Mouse (Mus musculus): ENCODE measurements at regions not wholly inside any gene's neighbourhood (a gene's known extent, or its start where the extent isn't known, plus 50 kb on each side); places are given as distances from the start of the nearest gene placed in this dataset.
A peak's percentile ranks its signal among the peaks of the same experiment; 100 is the strongest.

GRCm38 (mm10) chr6:31995977-31996376 is 54.1 kb upstream of the 1700012A03Rik start:
- Histone ChIP-seq H3K9ac (no peak overlapping the region), H3K9me3 (no peaks in the 10 kb centered on the region), H3K4me1 (replicated peaks) (no peaks in the 10 kb centered on the region), H3K4me3 (no peak overlapping the region), H3K27ac (replicated peaks) (no peak overlapping the region), H3K27me3 (no peaks in the 10 kb centered on the region), H3K4me2 (no peak overlapping the region), H3K36me3 (no peaks in the 10 kb centered on the region)
- WGBS: 91% methylated on average over 7 of the region's 7 CpGs
- ATAC-seq (ENCODE audit: low FRiP score, low read depth): no peak

- H3K9ac ChIP-seq: no peak overlapping the region
- 78% methylated on average over 4 of the region's 4 CpGs for WGBS
- H3K9me3 ChIP-seq: no peaks in the 10 kb centered on the region
- no peak for ATAC-seq (ENCODE audit: low FRiP score, low read depth)
- H3K27ac ChIP-seq (replicated peaks): no peak overlapping the region
- no peaks in the 10 kb centered on the region for H3K4me1 ChIP-seq (replicated peaks)
- no peaks in the 10 kb centered on the region for H3K27me3 ChIP-seq
- no peak overlapping the region for H3K4me2 ChIP-seq
- H3K36me3 ChIP-seq: no peaks in the 10 kb centered on the region
- H3K4me3 ChIP-seq: no peak overlapping the region
Measured at GRCm38 (mm10) chr6:31995249-31995648, 54.8 kb upstream of the 1700012A03Rik start.

- Histone ChIP-seq H3K9me3 (no peaks in the 10 kb centered on the region), H3K27me3 (no peaks in the 10 kb centered on the region), H3K36me3 (no peaks in the 10 kb centered on the region), H3K4me3 (no peak overlapping the region), H3K9ac (no peak overlapping the region), H3K4me1 (replicated peaks) (0 out of 2 replicates have a peak, but pooled peaks cover 4% of the 10 kb centered on the region), H3K27ac (replicated peaks) (no peak overlapping the region), H3K4me2 (no peak overlapping the region)
- WGBS: 69% methylated on average over 3 of the region's 3 CpGs
- no peak for ATAC-seq (ENCODE audit: low FRiP score, low read depth)
Measured at GRCm38 (mm10) chr6:31985698-31986097, 64.3 kb upstream of the 1700012A03Rik start.

GRCm38 (mm10) chr6:31976705-31977104 is 73.3 kb upstream of the 1700012A03Rik start:
- H3K4me3 ChIP-seq: no peak overlapping the region
- H3K36me3 ChIP-seq: no peaks in the 10 kb centered on the region
- no peak overlapping the region for H3K4me2 ChIP-seq
- H3K9ac ChIP-seq: no peak overlapping the region
- no peaks in the 10 kb centered on the region for H3K4me1 ChIP-seq (replicated peaks)
- ATAC-seq (ENCODE audit: low FRiP score, low read depth): no peak
- WGBS: 93% methylated on average over 6 of the region's 6 CpGs
- no peaks in the 10 kb centered on the region for H3K9me3 ChIP-seq
- H3K27me3 ChIP-seq: no peaks in the 10 kb centered on the region
- no peak overlapping the region for H3K27ac ChIP-seq (replicated peaks)

- no peak overlapping the region for H3K9ac ChIP-seq
- ATAC-seq (ENCODE audit: low FRiP score, low read depth): no peak
- H3K4me2 ChIP-seq: no peak overlapping the region
- no peaks in the 10 kb centered on the region for H3K36me3 ChIP-seq
- 5% methylated on average over 4 of the region's 4 CpGs for WGBS
- H3K27ac ChIP-seq (replicated peaks): no peak overlapping the region
- no peaks in the 10 kb centered on the region for H3K9me3 ChIP-seq
- no peak overlapping the region for H3K4me3 ChIP-seq
- H3K27me3 ChIP-seq: no peaks in the 10 kb centered on the region
- H3K4me1 ChIP-seq (replicated peaks): 0 out of 2 replicates have a peak, but pooled peaks cover 8% of the 10 kb centered on the region
Measured at GRCm38 (mm10) chr6:31948063-31948481, 102.0 kb upstream of the 1700012A03Rik start.

GRCm38 (mm10) chr6:31946572-31946971 is 103.5 kb upstream of the 1700012A03Rik start:
- H3K27me3 ChIP-seq: no peaks in the 10 kb centered on the region
- H3K36me3 ChIP-seq: no peaks in the 10 kb centered on the region
- no peak for ATAC-seq (ENCODE audit: low FRiP score, low read depth)
- H3K4me3 ChIP-seq: no peak overlapping the region
- H3K4me2 ChIP-seq: no peak overlapping the region
- 83% methylated on average over 5 of the region's 5 CpGs for WGBS
- no peak overlapping the region for H3K27ac ChIP-seq (replicated peaks)
- H3K9ac ChIP-seq: no peak overlapping the region
- 0 out of 2 replicates have a peak, but pooled peaks cover 8% of the 10 kb centered on the region for H3K4me1 ChIP-seq (replicated peaks)
- H3K9me3 ChIP-seq: no peaks in the 10 kb centered on the region

- H3K4me3 ChIP-seq: no peak overlapping the region
- H3K4me1 ChIP-seq (replicated peaks): 0 out of 2 replicates have a peak, but pooled peaks cover 8% of the 10 kb centered on the region
- H3K9ac ChIP-seq: no peak overlapping the region
- no peak for ATAC-seq (ENCODE audit: low FRiP score, low read depth)
- no peaks in the 10 kb centered on the region for H3K36me3 ChIP-seq
- no peak overlapping the region for H3K4me2 ChIP-seq
- WGBS: 54% methylated on average over 7 of the region's 7 CpGs
- no peak overlapping the region for H3K27ac ChIP-seq (replicated peaks)
- H3K9me3 ChIP-seq: no peaks in the 10 kb centered on the region
- H3K27me3 ChIP-seq: no peaks in the 10 kb centered on the region
Measured at GRCm38 (mm10) chr6:31945347-31945746, 104.7 kb upstream of the 1700012A03Rik start.

- no peak overlapping the region for H3K4me3 ChIP-seq
- no peak overlapping the region for H3K4me2 ChIP-seq
- no peaks in the 10 kb centered on the region for H3K36me3 ChIP-seq
- H3K27ac ChIP-seq (replicated peaks): no peak overlapping the region
- WGBS: 83% methylated on average over 8 of the region's 8 CpGs
- ATAC-seq (ENCODE audit: low FRiP score, low read depth): no peak
- no peak overlapping the region for H3K9ac ChIP-seq
- 0 out of 2 replicates have a peak, but pooled peaks cover 8% of the 10 kb centered on the region for H3K4me1 ChIP-seq (replicated peaks)
- no peaks in the 10 kb centered on the region for H3K27me3 ChIP-seq
- H3K9me3 ChIP-seq: no peaks in the 10 kb centered on the region
Measured at GRCm38 (mm10) chr6:31944546-31944945, 105.5 kb upstream of the 1700012A03Rik start.

GRCm38 (mm10) chr6:31942696-31943095 is 107.3 kb upstream of the 1700012A03Rik start:
- Histone ChIP-seq H3K4me2 (no peak overlapping the region), H3K4me1 (replicated peaks) (0 out of 2 replicates have a peak, but pooled peaks cover 7% of the 10 kb centered on the region), H3K9me3 (no peaks in the 10 kb centered on the region), H3K27ac (replicated peaks) (no peak overlapping the region), H3K9ac (no peak overlapping the region), H3K27me3 (no peaks in the 10 kb centered on the region), H3K36me3 (no peaks in the 10 kb centered on the region), H3K4me3 (no peak overlapping the region)
- 64% methylated on average over 4 of the region's 4 CpGs for WGBS
- no peak for ATAC-seq (ENCODE audit: low FRiP score, low read depth)

GRCm38 (mm10) chr6:31938216-31938814 is 111.7 kb upstream of the 1700012A03Rik start:
- no peaks in the 10 kb centered on the region for H3K36me3 ChIP-seq
- H3K4me1 ChIP-seq (replicated peaks): peaks cover 15% of the 10 kb centered on the region
- peak overlapping the region; percentile 36 for H3K4me3 ChIP-seq
- H3K9me3 ChIP-seq: no peaks in the 10 kb centered on the region
- peak overlapping the region; percentile 59 for H3K27ac ChIP-seq (replicated peaks)
- peak overlapping the region; percentile 21; the same call in 1 of the 2 replicates for H3K9ac ChIP-seq
- 5% methylated on average over 20 of the region's 20 CpGs for WGBS
- no peaks in the 10 kb centered on the region for H3K27me3 ChIP-seq
- H3K4me2 ChIP-seq: peak overlapping the region; percentile 73
- ATAC-seq (ENCODE audit: low FRiP score, low read depth): peak; percentile 87

- WGBS: 71% methylated on average over 12 of the region's 12 CpGs
- H3K4me1 ChIP-seq (replicated peaks): peaks cover 17% of the 10 kb centered on the region
- no peak overlapping the region for H3K4me3 ChIP-seq
- H3K27me3 ChIP-seq: no peaks in the 10 kb centered on the region
- H3K9ac ChIP-seq: no peak overlapping the region
- ATAC-seq (ENCODE audit: low FRiP score, low read depth): no peak
- H3K9me3 ChIP-seq: no peaks in the 10 kb centered on the region
- 0 out of 2 replicates have a peak overlapping the region, but pooled peaks have one; percentile 21 for H3K27ac ChIP-seq (replicated peaks)
- no peak overlapping the region for H3K4me2 ChIP-seq
- H3K36me3 ChIP-seq: no peaks in the 10 kb centered on the region
Measured at GRCm38 (mm10) chr6:31937146-31937545, 112.9 kb upstream of the 1700012A03Rik start.

GRCm38 (mm10) chr6:31934826-31935225 is 115.2 kb upstream of the 1700012A03Rik start:
- H3K36me3 ChIP-seq: no peaks in the 10 kb centered on the region
- ATAC-seq (ENCODE audit: low FRiP score, low read depth): no peak
- no peaks in the 10 kb centered on the region for H3K9me3 ChIP-seq
- peaks cover 17% of the 10 kb centered on the region for H3K4me1 ChIP-seq (replicated peaks)
- no peak overlapping the region for H3K4me3 ChIP-seq
- H3K27me3 ChIP-seq: no peaks in the 10 kb centered on the region
- H3K4me2 ChIP-seq: no peak overlapping the region
- H3K9ac ChIP-seq: no peak overlapping the region
- no peak overlapping the region for H3K27ac ChIP-seq (replicated peaks)
- whole genome bisulfite sequencing: 82% methylated on average over 10 of the region's 10 CpGs

GRCm38 (mm10) chr6:31933956-31934355 is 116.1 kb upstream of the 1700012A03Rik start:
- Histone ChIP-seq H3K9ac (no peak overlapping the region), H3K4me2 (no peak overlapping the region)

More at GRCm38 (mm10) chr6:31933956-31934355, 116.1 kb upstream of the 1700012A03Rik start:
- no peaks in the 10 kb centered on the region for H3K9me3 ChIP-seq
- ATAC-seq (ENCODE audit: low FRiP score, low read depth): no peak
- peaks cover 16% of the 10 kb centered on the region for H3K4me1 ChIP-seq (replicated peaks)
- no peak overlapping the region for H3K27ac ChIP-seq (replicated peaks)
- H3K27me3 ChIP-seq: no peaks in the 10 kb centered on the region
- no peak overlapping the region for H3K4me3 ChIP-seq
- H3K36me3 ChIP-seq: no peaks in the 10 kb centered on the region
- 75% methylated on average over 8 of the region's 8 CpGs for WGBS

Measured in hindbrain, embryonic 15.5 days (tissue).